Mouse (Mus musculus) E14TG2a.4 (cell line): ENCODE measurements around the gene Trp53i13.

ENCODE experiments used
- CTCF ChIP-seq: conservative IDR thresholded peaks from 2 replicates; pipeline ENCODE4 v1.5.1; 2014; ENCODE audit warnings: low read length
- NANOG ChIP-seq: IDR thresholded peaks from 2 replicates; pipeline ENCODE4 v1.6.1; 2014; ENCODE audit warnings: borderline replicate concordance, low read length, mixed read lengths

DNA sequence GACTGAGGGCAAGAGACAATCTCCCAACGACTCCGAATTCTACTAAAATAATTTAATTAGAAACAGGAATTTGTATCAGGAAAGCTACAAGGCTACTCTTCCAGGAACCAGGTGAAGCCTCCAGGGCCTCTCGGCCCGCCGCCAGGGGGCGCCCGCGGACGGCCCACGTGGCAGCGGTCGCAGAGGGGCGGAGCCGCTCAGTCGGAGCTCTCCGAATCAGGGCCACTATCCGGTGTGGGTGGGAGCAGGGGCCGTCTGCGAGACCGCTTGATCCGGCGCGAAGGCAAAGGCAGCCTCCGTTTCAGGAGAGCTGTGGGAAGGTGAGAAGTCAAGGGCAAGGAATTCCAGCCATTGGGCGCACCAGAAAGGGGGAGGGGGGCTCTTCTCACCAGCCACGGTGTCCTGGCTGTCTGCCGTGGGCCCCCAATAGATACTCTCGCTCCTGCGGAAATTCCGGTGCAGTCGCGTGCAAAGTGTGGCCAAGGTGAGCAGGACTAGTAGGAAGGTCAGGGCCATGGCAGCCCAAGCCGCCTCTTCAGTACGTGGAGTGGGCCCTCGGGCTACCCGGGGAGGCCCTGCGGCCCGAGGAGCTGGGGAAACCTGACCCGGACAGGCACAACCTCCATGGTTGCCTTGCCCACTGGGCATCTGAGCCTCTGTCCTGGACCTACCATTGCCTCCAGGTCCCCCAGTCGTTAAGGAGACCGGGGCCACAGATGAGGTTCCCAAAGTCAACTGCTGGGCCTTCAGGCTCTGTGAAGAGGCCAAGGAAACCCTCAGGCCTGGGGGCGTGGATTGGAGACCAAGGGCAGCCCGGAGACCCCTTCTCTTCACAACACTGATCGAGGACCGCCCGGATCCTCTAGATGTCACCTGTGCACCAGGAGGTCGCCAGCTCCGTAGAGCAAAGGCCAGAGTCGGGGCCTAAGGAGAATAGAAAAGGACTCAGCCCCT lies 7.4 kb downstream of the Trp53i13 start:
- no peak; the same call in 1 of the 2 replicates for TF ChIP-seq CTCF
- TF ChIP-seq NANOG, result no peak
